Mouse (Mus musculus): Measurements from ENCODE around the gene 1700018F24Rik.
"Not testable (repeated sequence)": the region's sequence is repeated elsewhere in the genome, so short reads cannot be mapped to it uniquely, and the experiment has no call there.

1700018F24Rik gene

DNA sequence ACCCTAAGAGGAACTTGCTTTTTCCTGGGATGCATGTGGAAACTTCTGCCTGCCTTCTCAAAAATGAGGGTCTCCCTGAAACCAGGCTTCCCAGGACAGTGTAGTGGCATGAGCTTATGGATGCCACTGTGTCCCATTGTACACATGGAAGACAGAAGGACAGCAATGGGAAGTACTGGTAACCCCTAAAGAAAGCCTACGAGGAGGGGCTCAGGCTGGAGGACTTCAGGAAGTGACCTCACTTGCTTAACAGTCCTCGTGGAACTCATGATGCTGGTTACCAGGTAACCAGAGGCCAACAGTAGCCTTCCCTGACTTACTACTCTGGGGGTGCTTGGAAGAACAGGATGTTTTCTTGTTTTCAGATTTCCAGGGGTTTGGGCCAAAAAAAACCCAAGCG, at the start of gene 1700018F24Rik:
1700018F24Rik (plus strand) TSS at position 301 of the 400 bp plus-strand sequence.
- not testable (repeated sequence) for DNase-seq (ENCODE audit: low read depth, low spot score)

GRCm38 (mm10) chr5:144998491-144998890, 44.3 kb upstream of the 1700018F24Rik start:
- DNase-seq (ENCODE audit: low read depth, low spot score) = peak; percentile 89

DNA sequence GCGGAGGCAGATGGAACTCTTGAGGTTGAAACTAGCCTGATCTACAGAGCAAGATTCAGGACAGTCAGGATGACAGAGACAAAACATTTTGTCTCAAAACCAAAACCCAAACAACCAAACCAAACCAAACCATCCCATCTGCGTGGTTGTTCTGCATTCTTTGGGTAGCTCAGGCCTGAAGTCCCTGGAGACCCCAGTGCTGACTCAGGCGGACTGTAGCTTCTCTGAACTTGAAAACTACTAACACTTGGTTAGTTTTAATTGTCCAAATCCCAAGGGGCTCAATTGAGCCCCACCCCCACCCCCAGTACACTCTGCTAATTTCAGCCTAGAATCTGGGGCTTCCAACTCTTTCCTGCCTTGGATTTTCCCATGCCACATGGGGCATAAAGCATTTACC, 39.4 kb upstream of the 1700018F24Rik start:
- no peak for DNase-seq (ENCODE audit: low read depth, low spot score)

- DNase-seq (ENCODE audit: low read depth, low spot score) = no peak
Observed at GRCm38 (mm10) chr5:145004495-145004894, 38.3 kb upstream of the 1700018F24Rik start.

- DNase-seq (ENCODE audit: low read depth, low spot score) = no peak
Observed at GRCm38 (mm10) chr5:145005596-145005995, 37.2 kb upstream of the 1700018F24Rik start.

GRCm38 (mm10) chr5:145008878-145009659, 33.7 kb upstream of the 1700018F24Rik start:
- DNase-seq (ENCODE audit: low read depth, low spot score) = no peak

DNA sequence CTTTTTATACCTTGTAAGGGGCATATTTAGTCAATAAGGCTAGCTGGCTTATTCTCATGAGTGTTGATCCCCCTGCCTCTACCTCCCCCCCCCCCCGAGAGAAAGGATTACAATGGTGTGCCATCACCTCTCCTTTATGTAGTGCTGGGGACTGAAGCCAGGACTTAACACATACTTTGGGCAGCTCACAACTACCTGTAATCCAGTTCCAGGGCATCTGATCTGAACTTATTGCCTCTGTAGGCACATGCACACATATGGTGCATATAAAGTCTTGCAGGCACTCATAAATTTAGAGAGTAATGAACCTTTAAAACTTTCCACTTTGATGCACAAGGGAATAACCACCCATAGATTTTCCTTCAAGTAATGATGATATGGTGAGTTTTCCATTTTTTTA, 28.5 kb upstream of the 1700018F24Rik start:
- no peak for DNase-seq (ENCODE audit: low read depth, low spot score)

DNA sequence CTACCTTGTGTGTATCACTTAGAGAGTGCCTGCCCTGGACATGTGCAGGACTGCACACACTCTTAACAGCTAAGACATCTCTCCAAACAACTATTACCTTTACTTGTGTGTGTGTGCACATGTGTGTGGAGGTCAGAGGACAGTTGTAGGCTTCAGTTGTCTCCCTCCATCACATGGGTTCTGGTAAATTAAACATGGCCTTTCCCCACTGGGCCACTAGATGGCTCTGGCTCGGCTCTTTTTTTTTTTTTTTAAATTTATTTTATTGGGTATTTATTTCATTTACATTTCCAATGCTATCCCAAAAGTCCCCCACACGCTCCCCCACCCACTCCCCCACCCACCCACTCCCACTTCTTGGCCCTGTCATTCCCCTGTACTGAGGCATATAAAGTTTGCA, 26.0 kb upstream of the 1700018F24Rik start:
- not testable (repeated sequence) for DNase-seq (ENCODE audit: low read depth, low spot score)

DNA sequence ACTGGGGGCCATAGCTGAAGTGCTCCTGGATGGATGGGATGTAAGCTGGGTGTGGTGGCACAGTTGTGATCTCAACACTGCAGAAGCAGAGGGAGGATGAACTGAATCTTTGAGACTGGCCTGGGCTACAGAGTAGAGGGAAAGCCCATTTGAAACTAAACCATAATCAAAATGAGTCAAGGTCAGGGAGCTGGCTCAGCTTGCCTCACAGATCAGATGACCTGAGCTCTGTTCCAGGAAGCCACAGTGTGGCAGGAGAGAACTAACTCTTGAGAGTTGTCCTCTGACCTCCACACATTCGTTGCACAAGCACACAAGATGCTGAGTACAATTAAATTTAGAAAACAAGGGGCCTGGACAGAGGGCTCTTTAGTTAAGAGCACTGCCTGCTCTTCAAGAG, 22.5 kb upstream of the 1700018F24Rik start:
- not testable (repeated sequence) for DNase-seq (ENCODE audit: low read depth, low spot score)

DNA sequence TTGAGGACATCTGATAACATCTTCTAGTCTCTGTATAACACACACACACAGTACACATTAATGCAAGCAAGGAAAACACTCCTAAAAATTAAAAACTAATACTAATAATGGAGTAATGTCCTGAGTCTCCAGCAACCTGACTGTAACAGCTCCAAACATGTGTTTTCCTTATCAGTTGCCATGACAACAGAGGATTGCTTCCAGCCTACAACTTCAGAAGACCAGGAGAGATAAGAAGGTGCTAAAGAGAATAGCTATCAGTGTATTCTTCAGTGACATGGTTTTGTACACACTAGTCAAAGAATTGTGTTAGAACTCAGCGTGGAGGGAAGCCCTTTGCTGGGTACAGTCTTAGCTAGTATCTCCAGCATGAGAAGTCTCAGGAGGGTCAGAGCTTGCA, 22.1 kb upstream of the 1700018F24Rik start:
- not testable (repeated sequence) for DNase-seq (ENCODE audit: low read depth, low spot score)

- not testable (repeated sequence) for DNase-seq (ENCODE audit: low read depth, low spot score)
Observed at GRCm38 (mm10) chr5:145030476-145030875, 12.3 kb upstream of the 1700018F24Rik start.

GRCm38 (mm10) chr5:145032391-145032790, 10.4 kb upstream of the 1700018F24Rik start, which contains the start of gene Gm4871:
TSS of gene Gm4871 (minus strand) at chr5:145032754.
- not testable (repeated sequence) for DNase-seq (ENCODE audit: low read depth, low spot score)

- peak; percentile 79 for DNase-seq (ENCODE audit: low read depth, low spot score)
Observed at GRCm38 (mm10) chr5:145041628-145042027, 1.2 kb upstream of the 1700018F24Rik start.

GRCm38 (mm10) chr5:145054187-145054586, 11.4 kb downstream of the 1700018F24Rik start:
- DNase-seq (ENCODE audit: low read depth, low spot score) = not testable (repeated sequence)

DNA sequence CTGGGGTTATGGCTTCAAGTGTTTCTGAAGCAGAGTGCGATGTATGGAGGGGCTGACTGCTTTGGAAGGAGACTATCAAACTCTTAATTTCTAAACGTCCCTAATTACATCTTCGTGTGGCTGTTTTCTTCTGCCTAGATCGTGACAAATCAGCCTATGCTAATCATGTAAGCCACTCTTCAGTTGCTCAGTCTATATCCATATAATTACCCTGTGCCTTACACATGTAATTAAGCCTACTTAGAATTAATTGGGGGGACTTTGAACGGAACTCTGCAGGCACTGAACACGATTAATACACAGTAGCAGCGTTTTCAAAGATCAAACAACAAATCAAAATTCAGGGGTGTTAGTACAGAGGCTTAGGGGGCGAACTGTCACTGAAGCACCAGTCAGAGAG, 15.1 kb downstream of the 1700018F24Rik start:
- no peak for DNase-seq (ENCODE audit: low read depth, low spot score)

DNA sequence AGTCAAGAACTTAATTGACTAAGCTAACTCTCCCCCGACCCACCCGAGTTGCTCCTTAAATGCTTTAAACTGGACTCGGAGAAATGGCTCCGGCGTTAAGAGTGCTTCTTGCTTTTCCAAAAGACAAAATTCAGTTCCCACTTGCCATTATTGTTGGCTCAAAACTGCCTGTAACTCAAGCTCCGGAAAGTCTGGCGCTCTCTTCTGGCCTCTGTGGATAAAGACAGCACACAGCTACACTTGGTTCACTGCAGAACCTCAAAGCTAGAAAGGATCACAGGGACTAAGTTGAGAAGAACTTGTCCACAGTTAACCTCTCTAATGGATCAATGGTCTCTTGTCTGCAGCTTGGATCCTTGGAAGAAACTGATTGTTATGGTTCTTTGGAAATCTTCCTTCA, 15.9 kb downstream of the 1700018F24Rik start:
- peak; percentile 75 for DNase-seq (ENCODE audit: low read depth, low spot score)

- DNase-seq (ENCODE audit: low read depth, low spot score) = peak; percentile 89
Observed at GRCm38 (mm10) chr5:145059524-145059923, 16.7 kb downstream of the 1700018F24Rik start.

GRCm38 (mm10) chr5:145064765-145065340, 22.1 kb downstream of the 1700018F24Rik start:
- DNase-seq (ENCODE audit: low read depth, low spot score) = peak; percentile 85

DNA sequence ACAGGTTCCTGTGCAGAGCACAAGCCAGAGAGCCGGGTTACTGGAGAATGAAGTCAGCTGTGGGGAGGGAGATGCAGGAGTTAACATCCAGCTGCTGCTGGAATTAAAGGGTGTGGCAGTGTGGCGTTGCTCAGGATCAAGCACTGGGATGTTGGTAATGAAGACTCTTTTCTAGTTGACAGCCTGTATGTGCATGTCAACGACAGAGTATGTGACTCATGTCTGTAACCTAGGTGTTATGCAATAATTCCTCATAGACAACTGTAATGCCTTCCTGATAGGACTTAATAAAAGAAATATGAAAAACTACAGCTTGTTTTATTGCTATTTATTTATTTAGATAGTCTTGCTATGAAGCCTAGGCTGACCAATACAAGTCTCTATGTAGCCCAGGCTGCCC, 26.1 kb downstream of the 1700018F24Rik start:
- DNase-seq (ENCODE audit: low read depth, low spot score) = no peak

DNA sequence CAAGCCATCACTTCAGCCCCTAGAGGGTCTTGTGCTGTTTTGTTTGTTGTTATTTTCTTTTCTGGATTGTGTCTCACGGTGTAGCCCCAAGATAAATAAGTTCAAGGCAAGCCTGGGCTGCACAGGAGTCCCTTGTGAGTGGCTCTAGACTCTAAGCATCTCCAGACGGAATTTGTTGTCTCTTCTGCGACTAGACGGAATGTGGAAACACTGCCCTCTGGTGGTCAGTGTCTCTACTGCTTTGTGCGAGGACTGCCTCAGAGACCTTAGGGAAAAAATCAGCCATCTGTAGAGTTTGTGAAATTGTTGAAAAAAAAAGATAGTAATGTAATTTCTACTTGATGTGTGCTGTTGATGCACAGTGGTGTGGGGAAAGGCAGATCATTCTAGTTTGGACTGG, 26.9 kb downstream of the 1700018F24Rik start:
- peak; percentile 89 for DNase-seq (ENCODE audit: low read depth, low spot score)

- DNase-seq (ENCODE audit: low read depth, low spot score) = peak; percentile 89
Observed at GRCm38 (mm10) chr5:145071342-145071741, 28.6 kb downstream of the 1700018F24Rik start.

- no peak for DNase-seq (ENCODE audit: low read depth, low spot score)
Observed at GRCm38 (mm10) chr5:145075081-145075480, 32.3 kb downstream of the 1700018F24Rik start.

Measured in ZHBTc4 (cell line).